20 mouse cellular contexts compared by ENCODE assay signal in genomic region chr15:94238058-94238876, GRCm38 (mm10).
DNase-seq lines count a peak whose midpoint lies in the region; ATAC-seq and TF ChIP-seq lines count a peak whose summit lies in the region.
"Had no signal": no experiment of that assay in that cellular context is flagged by ENCODE, and none has a peak within 500 bp of the region (broad histone marks: within the 10 kb centered on the region; RNA-seq: fewer than 3 reads in every experiment).

No protein-coding gene starts in this region.

- no peak for TF ChIP-seq CTCF in lung, embryonic 14.5 days (IDR thresholded peaks at IDR 0.05; ENCODE audit: low read depth)

- no peaks in the 10 kb centered on the region for H3K4me1 ChIP-seq in heart, embryonic 14.5 days (ENCODE audit: control insufficient read depth in 2 of 2, insufficient read depth in 2 of 2, low read length in 2 of 2)
- peaks cover 7% of the 10 kb centered on the region; the same call in 1 of the 2 replicates for H3K4me1 ChIP-seq in lung, embryonic 14.5 days (ENCODE audit: insufficient read depth)
- H3K4me1 ChIP-seq in embryonic facial prominence, embryonic 15.5 days, result no peaks in the 10 kb centered on the region
- H3K4me1 ChIP-seq in limb, embryonic 14.5 days (ENCODE audit: control insufficient read depth, insufficient read depth, low read length), result no peaks in the 10 kb centered on the region
- H3K4me1 ChIP-seq: forebrain, embryonic 12.5 days; midbrain, embryonic 13.5 days had no signal

- no peak for DNase-seq in heart, postnatal 25 days (ENCODE audit: low spot score)
- peak; percentile 92 for DNase-seq in lung, embryonic 14.5 days
- DNase-seq in lung, adult 18-20 months, result no peak
- DNase-seq in limb, embryonic 14.5 days (ENCODE audit: low spot score), result peak; percentile 46
- DNase-seq: adrenal gland, adult 8-10 months; cerebellum, adult 11-12 months; cerebellum, postnatal 36 days; gastrocnemius, postnatal 36 days; kidney, adult 8-10 months; lung, postnatal 4 days; right cerebral cortex, postnatal 14 days; thymus, adult 18-20 months had no signal

- H3K27ac ChIP-seq in heart, embryonic 14.5 days (replicated peaks in 1 of 2; ENCODE audit: control insufficient read depth in 1 of 2, insufficient read depth in 1 of 2, low read depth in 2 of 2, low read length in 2 of 2), result peak overlapping the region; percentile 22 to 45; a peak in 3 of 4 replicates
- H3K27ac ChIP-seq in lung, embryonic 14.5 days (ENCODE audit: low read depth), result peak overlapping the region; percentile 92
- H3K27ac ChIP-seq in embryonic facial prominence, embryonic 15.5 days (replicated peaks), result peak overlapping the region; percentile 72
- no peak overlapping the region for H3K27ac ChIP-seq in limb, embryonic 14.5 days (replicated peaks; ENCODE audit: low read depth, low read length)
- H3K27ac ChIP-seq: forebrain, embryonic 12.5 days; hindbrain, embryonic 14.5 days; midbrain, embryonic 13.5 days had no signal

- no peak for TF ChIP-seq POLR2A in limb, embryonic 14.5 days (IDR thresholded peaks at IDR 0.05; ENCODE audit: borderline replicate concordance, extremely low read depth, insufficient read depth, insufficient read length)

- intact Hi-C loops in heart, postnatal 25 days (cut with DNase I), result no loop called here

- no peaks in the 10 kb centered on the region for H3K9me3 ChIP-seq in heart, embryonic 14.5 days (ENCODE audit: control insufficient read depth, low read length)
- H3K9me3 ChIP-seq in lung, embryonic 14.5 days (ENCODE audit: low read depth, low read length), result no peaks in the 10 kb centered on the region
- no peaks in the 10 kb centered on the region for H3K9me3 ChIP-seq in embryonic facial prominence, embryonic 15.5 days (replicated peaks)
- no peaks in the 10 kb centered on the region for H3K9me3 ChIP-seq in limb, embryonic 14.5 days (ENCODE audit: control insufficient read depth, low read length)
- H3K9me3 ChIP-seq: forebrain, embryonic 12.5 days; midbrain, embryonic 13.5 days had no signal

- no peak for ATAC-seq in heart, embryonic 14.5 days (ENCODE audit: insufficient number of reproducible peaks, insufficient read depth, low FRiP score, low read depth)
- ATAC-seq in lung, embryonic 14.5 days (ENCODE audit: insufficient read depth), result peak; percentile 94
- ATAC-seq in embryonic facial prominence, embryonic 15.5 days (ENCODE audit: insufficient number of reproducible peaks, low FRiP score, low TSS enrichment, low read depth), result no peak
- ATAC-seq in limb, embryonic 14.5 days (ENCODE audit: low FRiP score, low read depth), result peak; percentile 76; the same call in 1 of the 2 replicates
- ATAC-seq in activated CD4-positive, CD25-positive, alpha-beta regulatory T cell, adult 4 months, result no peak
- ATAC-seq: midbrain, embryonic 13.5 days had no signal

- WGBS in heart, embryonic 14.5 days, result 68% methylated on average over 14 of the region's 14 CpGs
- 28% methylated on average over 14 of the region's 14 CpGs for WGBS in lung, embryonic 14.5 days
- 45% methylated on average over 14 of the region's 14 CpGs for WGBS in embryonic facial prominence, embryonic 15.5 days
- WGBS in limb, embryonic 14.5 days, result 45% methylated on average over 14 of the region's 14 CpGs

- no peaks in the 10 kb centered on the region for H3K27me3 ChIP-seq in heart, embryonic 14.5 days (ENCODE audit: control insufficient read depth, insufficient read depth, low read length)
- no peaks in the 10 kb centered on the region for H3K27me3 ChIP-seq in lung, embryonic 14.5 days (ENCODE audit: insufficient read depth, low read length)
- H3K27me3 ChIP-seq in embryonic facial prominence, embryonic 15.5 days, result no peaks in the 10 kb centered on the region
- no peaks in the 10 kb centered on the region for H3K27me3 ChIP-seq in limb, embryonic 14.5 days (ENCODE audit: control insufficient read depth, insufficient read depth, low read length)
- H3K27me3 ChIP-seq: forebrain, embryonic 12.5 days; midbrain, embryonic 13.5 days had no signal

- no peak overlapping the region for H3K4me2 ChIP-seq in heart, embryonic 14.5 days (ENCODE audit: low read length)
- H3K4me2 ChIP-seq in lung, embryonic 14.5 days, result 0 out of 2 replicates have a peak overlapping the region, but pooled peaks have one; percentile 29
- no peak overlapping the region for H3K4me2 ChIP-seq in embryonic facial prominence, embryonic 15.5 days (replicated peaks)
- no peak overlapping the region for H3K4me2 ChIP-seq in limb, embryonic 14.5 days (replicated peaks; ENCODE audit: low read depth, low read length, severe bottlenecking)
- H3K4me2 ChIP-seq: forebrain, embryonic 12.5 days; hindbrain, embryonic 14.5 days; liver, embryonic 11.5 days; midbrain, embryonic 13.5 days had no signal

- no peak overlapping the region for H3K4me3 ChIP-seq in heart, embryonic 14.5 days (ENCODE audit: control insufficient read depth in 1 of 2, insufficient read depth in 1 of 2, low read depth in 1 of 2, low read length in 2 of 2)
- no peak overlapping the region for H3K4me3 ChIP-seq in lung, embryonic 14.5 days (ENCODE audit: low read depth, low read length)
- H3K4me3 ChIP-seq in embryonic facial prominence, embryonic 15.5 days (replicated peaks), result no peak overlapping the region
- no peak overlapping the region for H3K4me3 ChIP-seq in limb, embryonic 14.5 days (replicated peaks; ENCODE audit: low read length)
- H3K4me3 ChIP-seq: forebrain, embryonic 12.5 days; midbrain, embryonic 13.5 days had no signal

- H3K9ac ChIP-seq in heart, embryonic 14.5 days (ENCODE audit: low read length), result no peak overlapping the region
- H3K9ac ChIP-seq in lung, embryonic 14.5 days, result no peak overlapping the region
- no peak overlapping the region for H3K9ac ChIP-seq in embryonic facial prominence, embryonic 15.5 days
- H3K9ac ChIP-seq in limb, embryonic 14.5 days (ENCODE audit: low read depth, low read length, severe bottlenecking), result no peak overlapping the region
- H3K9ac ChIP-seq: forebrain, embryonic 12.5 days; hindbrain, embryonic 14.5 days; midbrain, embryonic 13.5 days had no signal

- no peaks in the 10 kb centered on the region for H3K36me3 ChIP-seq in heart, embryonic 14.5 days (ENCODE audit: control insufficient read depth, insufficient read depth, low read length)
- H3K36me3 ChIP-seq in lung, embryonic 14.5 days (ENCODE audit: insufficient read depth), result no peaks in the 10 kb centered on the region
- H3K36me3 ChIP-seq in embryonic facial prominence, embryonic 15.5 days, result no peaks in the 10 kb centered on the region
- H3K36me3 ChIP-seq in limb, embryonic 14.5 days (ENCODE audit: control insufficient read depth, insufficient read depth, low read length), result no peaks in the 10 kb centered on the region
- H3K36me3 ChIP-seq: forebrain, embryonic 12.5 days; G1E; midbrain, embryonic 13.5 days had no signal

Comparison
In these comparisons a context has a peak if more than half of its experiments do, and no peak if none do; other contexts are left out.
1. DNase-seq: peak in lung, embryonic 14.5 days (single experiment) and limb, embryonic 14.5 days (single experiment); none in heart, postnatal 25 days (single experiment) and lung, adult 18-20 months (0 of 2).
2. ATAC-seq: peak in lung, embryonic 14.5 days (single experiment) and limb, embryonic 14.5 days (single experiment); none in heart, embryonic 14.5 days (single experiment), embryonic facial prominence, embryonic 15.5 days (single experiment) and activated CD4-positive, CD25-positive, alpha-beta regulatory T cell, adult 4 months (single experiment).